Mouse (Mus musculus): ENCODE results near the gene Smco3. TPM values are rescaled to one million over a fixed set of nuclear protein-coding genes. Genes with fewer than 3 reads are reported as not detected.
A peak's percentile ranks its signal among the peaks of the same experiment; 100 is the strongest.
"Not testable (repeated sequence)": the region's sequence is repeated elsewhere in the genome, so short reads cannot be mapped to it uniquely, and the experiment has no call there.

Gene Smco3
- polyA plus RNA-seq, 1 experiment from 2014 or later = 0.54 TPM

GRCm38 (mm10) chr6:136804705-136805408, 30.4 kb downstream of the Smco3 start:
- H3K27ac ChIP-seq (ENCODE audit: low read length) = peak overlapping the region; percentile 100
- peak overlapping the region; percentile 81 for H3K4me2 ChIP-seq (ENCODE audit: low read length)
- H3K4me3 ChIP-seq (replicated peaks; ENCODE audit: low read length) = peak overlapping the region; percentile 82
- H3K4me1 ChIP-seq (replicated peaks; ENCODE audit: control insufficient read depth, insufficient read depth, low read length) = peaks cover 28% of the 10 kb centered on the region
- no peaks in the 10 kb centered on the region for H3K36me3 ChIP-seq (ENCODE audit: control insufficient read depth, insufficient read depth)
- no peak for ATAC-seq
- H3K9ac ChIP-seq (replicated peaks; ENCODE audit: low read depth, low read length) = peak overlapping the region; percentile 96; the same call in 1 of the 2 replicates
- WGBS = 25% methylated on average over 9 of the region's 9 CpGs
- no peaks in the 10 kb centered on the region for H3K9me3 ChIP-seq (ENCODE audit: control insufficient read depth, low read length)
- no peaks in the 10 kb centered on the region for H3K27me3 ChIP-seq (replicated peaks; ENCODE audit: control insufficient read depth, insufficient read depth, low read length)

- Histone ChIP-seq H3K4me1 (replicated peaks; ENCODE audit: control insufficient read depth, insufficient read depth, low read length) (peaks cover 20% of the 10 kb centered on the region), H3K4me3 (replicated peaks; ENCODE audit: low read length) (peak within 1 kb of the TSS; percentile 82), H3K27me3 (replicated peaks; ENCODE audit: control insufficient read depth, insufficient read depth, low read length) (no peaks in the 10 kb centered on the region), H3K9me3 (ENCODE audit: control insufficient read depth, low read length) (no peaks in the 10 kb centered on the region), H3K4me2 (ENCODE audit: low read length) (peak within 1 kb of the TSS; percentile 81), H3K9ac (replicated peaks; ENCODE audit: low read depth, low read length) (peak within 1 kb of the TSS; percentile 96), H3K27ac (ENCODE audit: low read length) (peak within 1 kb of the TSS; percentile 100), H3K36me3 (ENCODE audit: control insufficient read depth, insufficient read depth) (no peaks in the 10 kb centered on the region)
- WGBS = under 1% methylated on average over 50 of the region's 50 CpGs
- peak; percentile 78 for ATAC-seq
Observed at GRCm38 (mm10) chr6:136803739-136804633, 31.3 kb downstream of the Smco3 start, which contains the start of gene Hist4h4. Gene Hist4h4, minus strand, starts transcription at chr6:136804415.

- no peaks in the 10 kb centered on the region for H3K36me3 ChIP-seq (ENCODE audit: control insufficient read depth, insufficient read depth)
- peak overlapping the region; percentile 96 for H3K9ac ChIP-seq (replicated peaks; ENCODE audit: low read depth, low read length)
- peaks cover 15% of the 10 kb centered on the region for H3K4me1 ChIP-seq (replicated peaks; ENCODE audit: control insufficient read depth, insufficient read depth, low read length)
- no peaks in the 10 kb centered on the region for H3K27me3 ChIP-seq (replicated peaks; ENCODE audit: control insufficient read depth, insufficient read depth, low read length)
- H3K4me3 ChIP-seq (replicated peaks; ENCODE audit: low read length) = peak overlapping the region; percentile 82
- ATAC-seq = no peak
- no peaks in the 10 kb centered on the region for H3K9me3 ChIP-seq (ENCODE audit: control insufficient read depth, low read length)
- peak overlapping the region; percentile 100 for H3K27ac ChIP-seq (ENCODE audit: low read length)
- WGBS = 21% methylated on average over 12 of the region's 12 CpGs
- peak overlapping the region; percentile 81 for H3K4me2 ChIP-seq (ENCODE audit: low read length)
Observed at GRCm38 (mm10) chr6:136803093-136803738, 32.0 kb downstream of the Smco3 start.

- H3K9ac ChIP-seq (replicated peaks; ENCODE audit: low read depth, low read length) = no peak overlapping the region
- no peak for ATAC-seq
- H3K9me3 ChIP-seq (ENCODE audit: control insufficient read depth, low read length) = no peaks in the 10 kb centered on the region
- H3K4me3 ChIP-seq (replicated peaks; ENCODE audit: low read length) = no peak overlapping the region
- no peaks in the 10 kb centered on the region for H3K27me3 ChIP-seq (replicated peaks; ENCODE audit: control insufficient read depth, insufficient read depth, low read length)
- no peak overlapping the region for H3K4me2 ChIP-seq (ENCODE audit: low read length)
- 87% methylated on average over 6 of the region's 6 CpGs for whole genome bisulfite sequencing
- no peak overlapping the region for H3K27ac ChIP-seq (ENCODE audit: low read length)
- no peaks in the 10 kb centered on the region for H3K36me3 ChIP-seq (ENCODE audit: control insufficient read depth, insufficient read depth)
- peaks cover 10% of the 10 kb centered on the region for H3K4me1 ChIP-seq (replicated peaks; ENCODE audit: control insufficient read depth, insufficient read depth, low read length)
Observed at GRCm38 (mm10) chr6:136801274-136801673, 34.0 kb downstream of the Smco3 start.

GRCm38 (mm10) chr6:136800710-136801109, 34.5 kb downstream of the Smco3 start:
- H3K27me3 ChIP-seq (replicated peaks; ENCODE audit: control insufficient read depth, insufficient read depth, low read length) = no peaks in the 10 kb centered on the region
- no peak overlapping the region for H3K27ac ChIP-seq (ENCODE audit: low read length)
- H3K36me3 ChIP-seq (ENCODE audit: control insufficient read depth, insufficient read depth) = no peaks in the 10 kb centered on the region
- no peak overlapping the region for H3K4me3 ChIP-seq (replicated peaks; ENCODE audit: low read length)
- WGBS = 92% methylated on average over 8 of the region's 8 CpGs
- H3K4me1 ChIP-seq (replicated peaks; ENCODE audit: control insufficient read depth, insufficient read depth, low read length) = peaks cover 10% of the 10 kb centered on the region
- no peak for ATAC-seq
- no peak overlapping the region for H3K9ac ChIP-seq (replicated peaks; ENCODE audit: low read depth, low read length)
- no peaks in the 10 kb centered on the region for H3K9me3 ChIP-seq (ENCODE audit: control insufficient read depth, low read length)
- no peak overlapping the region for H3K4me2 ChIP-seq (ENCODE audit: low read length)

- H3K36me3 ChIP-seq (ENCODE audit: control insufficient read depth, insufficient read depth); H3K4me2 ChIP-seq (ENCODE audit: low read length): not testable (repeated sequence)
- WGBS = 92% methylated on average over 3 of the region's 3 CpGs
Observed at GRCm38 (mm10) chr6:136797874-136798693, 37.2 kb downstream of the Smco3 start.

GRCm38 (mm10) chr6:136795850-136796249, 39.4 kb downstream of the Smco3 start:
- WGBS = 53% methylated on average over 6 of the region's 6 CpGs
- no peak overlapping the region for H3K4me3 ChIP-seq (replicated peaks; ENCODE audit: low read length)
- H3K4me1 ChIP-seq (replicated peaks; ENCODE audit: control insufficient read depth, insufficient read depth, low read length) = peaks cover 10% of the 10 kb centered on the region
- ATAC-seq = no peak
- no peak overlapping the region for H3K27ac ChIP-seq (ENCODE audit: low read length)
- H3K36me3 ChIP-seq (ENCODE audit: control insufficient read depth, insufficient read depth) = no peaks in the 10 kb centered on the region
- H3K27me3 ChIP-seq (replicated peaks; ENCODE audit: control insufficient read depth, insufficient read depth, low read length) = 0 out of 2 replicates have a peak, but pooled peaks cover 2% of the 10 kb centered on the region
- H3K4me2 ChIP-seq (ENCODE audit: low read length) = no peak overlapping the region
- no peak overlapping the region for H3K9ac ChIP-seq (replicated peaks; ENCODE audit: low read depth, low read length)
- no peaks in the 10 kb centered on the region for H3K9me3 ChIP-seq (ENCODE audit: control insufficient read depth, low read length)

More at GRCm38 (mm10) chr6:136797874-136798693, 37.2 kb downstream of the Smco3 start:
- ATAC-seq; H3K27me3 ChIP-seq (replicated peaks; ENCODE audit: control insufficient read depth, insufficient read depth, low read length); H3K9me3 ChIP-seq (ENCODE audit: control insufficient read depth, low read length); H3K27ac ChIP-seq (ENCODE audit: low read length); H3K4me3 ChIP-seq (replicated peaks; ENCODE audit: low read length); H3K9ac ChIP-seq (replicated peaks; ENCODE audit: low read depth, low read length): not testable (repeated sequence)
- H3K4me1 ChIP-seq (replicated peaks; ENCODE audit: control insufficient read depth, insufficient read depth, low read length) = peaks cover 12% of the 10 kb centered on the region

- Histone ChIP-seq H3K27me3 (replicated peaks; ENCODE audit: control insufficient read depth, insufficient read depth, low read length) (0 out of 2 replicates have a peak, but pooled peaks cover 2% of the 10 kb centered on the region), H3K27ac (ENCODE audit: low read length) (no peak overlapping the region), H3K9me3 (ENCODE audit: control insufficient read depth, low read length) (no peaks in the 10 kb centered on the region), H3K4me2 (ENCODE audit: low read length) (no peak overlapping the region), H3K36me3 (ENCODE audit: control insufficient read depth, insufficient read depth) (no peaks in the 10 kb centered on the region), H3K9ac (replicated peaks; ENCODE audit: low read depth, low read length) (no peak overlapping the region), H3K4me3 (replicated peaks; ENCODE audit: low read length) (no peak overlapping the region), H3K4me1 (replicated peaks; ENCODE audit: control insufficient read depth, insufficient read depth, low read length) (peaks cover 10% of the 10 kb centered on the region)
- no peak for ATAC-seq
- 65% methylated on average over 1 of the region's 1 CpGs for WGBS
Observed at GRCm38 (mm10) chr6:136795110-136795509, 40.1 kb downstream of the Smco3 start.
